Mouse (Mus musculus) stomach, postnatal 0 days (tissue): Measurements from ENCODE around the gene Pcolce.

Experiments used
- CTCF ChIP-seq: IDR thresholded peaks from 2 replicates; pipeline ENCODE4 v1.5.1; 2016; ENCODE audit warnings: antibody characterized with exemption, low read depth, mild to moderate bottlenecking, moderate library complexity
- EP300 ChIP-seq: optimal IDR thresholded peaks from 2 replicates; pipeline ENCODE3; 2016; ENCODE audit warnings: antibody characterized with exemption

DNA sequence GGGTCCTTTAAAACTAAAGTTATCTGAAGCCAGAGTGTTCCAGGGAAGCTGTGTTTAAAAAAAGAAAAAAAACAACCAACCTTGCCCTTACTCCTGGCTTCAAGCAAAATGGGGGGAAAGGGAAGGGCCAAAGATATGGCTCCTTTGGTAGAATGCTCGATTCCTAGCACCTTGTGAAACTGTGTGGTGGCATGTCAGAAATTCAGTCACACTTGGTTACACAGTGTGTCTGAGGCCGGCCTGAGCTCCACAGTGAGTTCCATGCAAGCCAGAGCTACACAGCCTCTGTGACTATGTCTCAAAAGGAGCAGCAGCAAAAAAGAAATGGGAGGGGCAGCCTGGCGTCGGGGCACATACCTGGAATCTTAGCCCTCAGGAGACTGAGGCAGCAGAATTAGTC, 35.7 kb upstream of the Pcolce start:
- TF ChIP-seq CTCF (no peak), EP300 (no peak)
